Mouse (Mus musculus) spleen, adult 12 weeks (tissue): Measurements from ENCODE around the gene Amotl2.
"Not testable (repeated sequence)": the region's sequence is repeated elsewhere in the genome, so short reads cannot be mapped to it uniquely, and the experiment has no call there.

ENCODE experiments used
- DNase-seq: peaks from one replicate; pipeline ENCODE4 v3.0.0; 2022; ENCODE audit warnings: low spot score

The Amotl2 gene

GRCm38 (mm10) chr9:102733999-102734738 is 17.7 kb downstream of the Amotl2 start:
- DNase-seq: no peak

GRCm38 (mm10) chr9:102734739-102735075 is 18.2 kb downstream of the Amotl2 start:
- DNase-seq: no peak

GRCm38 (mm10) chr9:102735231-102735630 is 18.8 kb downstream of the Amotl2 start:
- no peak for DNase-seq

- no peak for DNase-seq
Measured at GRCm38 (mm10) chr9:102735996-102736395, 19.5 kb downstream of the Amotl2 start.

- DNase-seq: no peak
Measured at GRCm38 (mm10) chr9:102737405-102737804, 20.9 kb downstream of the Amotl2 start.

GRCm38 (mm10) chr9:102746753-102747152 is 30.3 kb downstream of the Amotl2 start:
- no peak for DNase-seq

GRCm38 (mm10) chr9:102747902-102748301 is 31.4 kb downstream of the Amotl2 start:
- no peak for DNase-seq

- DNase-seq: no peak
Measured at GRCm38 (mm10) chr9:102749216-102749615, 32.7 kb downstream of the Amotl2 start.

- no peak for DNase-seq
Measured at GRCm38 (mm10) chr9:102751632-102752303, 35.3 kb downstream of the Amotl2 start.

GRCm38 (mm10) chr9:102753299-102753698 is 36.8 kb downstream of the Amotl2 start:
- DNase-seq: no peak

- no peak for DNase-seq
Measured at GRCm38 (mm10) chr9:102755161-102755560, 38.7 kb downstream of the Amotl2 start.

- DNase-seq: no peak
Measured at GRCm38 (mm10) chr9:102755591-102756270, 39.3 kb downstream of the Amotl2 start.

- no peak for DNase-seq
Measured at GRCm38 (mm10) chr9:102756352-102756751, 39.9 kb downstream of the Amotl2 start.

- DNase-seq: no peak
Measured at GRCm38 (mm10) chr9:102758851-102759250, 42.4 kb downstream of the Amotl2 start.

GRCm38 (mm10) chr9:102759581-102760001 is 43.1 kb downstream of the Amotl2 start:
- DNase-seq: no peak

- no peak for DNase-seq
Measured at GRCm38 (mm10) chr9:102761599-102761998, 45.1 kb downstream of the Amotl2 start.

GRCm38 (mm10) chr9:102762836-102763235 is 46.4 kb downstream of the Amotl2 start:
- no peak for DNase-seq

GRCm38 (mm10) chr9:102763520-102763919 is 47.0 kb downstream of the Amotl2 start:
- DNase-seq: no peak

GRCm38 (mm10) chr9:102764540-102764939 is 48.1 kb downstream of the Amotl2 start:
- DNase-seq: not testable (repeated sequence)

GRCm38 (mm10) chr9:102766741-102767140 is 50.3 kb downstream of the Amotl2 start:
- no peak for DNase-seq

- no peak for DNase-seq
Measured at GRCm38 (mm10) chr9:102769257-102769656, 52.8 kb downstream of the Amotl2 start.

- DNase-seq: no peak
Measured at GRCm38 (mm10) chr9:102770190-102770589, 53.7 kb downstream of the Amotl2 start.

GRCm38 (mm10) chr9:102771308-102771895 is 54.9 kb downstream of the Amotl2 start:
- no peak for DNase-seq
